Mouse (Mus musculus): Measurements from ENCODE around the gene Rpl26. TPM values are rescaled to one million over a fixed set of nuclear protein-coding genes. Genes with fewer than 3 reads are reported as not detected.

Rpl26 gene
- polyA plus RNA-seq, 1 experiment = 197 TPM

DNA sequence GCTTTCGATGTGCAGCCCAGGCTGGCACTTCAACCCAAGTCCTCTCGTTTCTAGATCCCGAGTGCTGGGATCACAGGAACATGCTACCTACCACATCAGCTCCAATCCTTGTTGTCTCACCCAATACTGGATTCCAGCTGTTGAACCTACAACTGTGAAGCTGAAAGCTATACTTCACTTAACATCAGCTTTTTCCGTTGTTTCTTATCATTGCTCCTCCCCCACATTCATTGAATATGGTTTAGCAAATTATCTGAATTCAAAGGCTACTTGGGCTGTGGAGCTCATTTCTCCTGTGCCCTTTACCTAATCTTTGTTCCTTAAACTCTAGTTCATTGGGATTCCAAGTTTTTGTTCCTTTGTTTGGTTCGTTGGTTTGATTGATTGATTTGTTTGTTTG lies 22.6 kb upstream of the Rpl26 start:
- no peak for TF ChIP-seq GATA1 (IDR thresholded peaks at IDR 0.05; ENCODE audit: low read length)

DNA sequence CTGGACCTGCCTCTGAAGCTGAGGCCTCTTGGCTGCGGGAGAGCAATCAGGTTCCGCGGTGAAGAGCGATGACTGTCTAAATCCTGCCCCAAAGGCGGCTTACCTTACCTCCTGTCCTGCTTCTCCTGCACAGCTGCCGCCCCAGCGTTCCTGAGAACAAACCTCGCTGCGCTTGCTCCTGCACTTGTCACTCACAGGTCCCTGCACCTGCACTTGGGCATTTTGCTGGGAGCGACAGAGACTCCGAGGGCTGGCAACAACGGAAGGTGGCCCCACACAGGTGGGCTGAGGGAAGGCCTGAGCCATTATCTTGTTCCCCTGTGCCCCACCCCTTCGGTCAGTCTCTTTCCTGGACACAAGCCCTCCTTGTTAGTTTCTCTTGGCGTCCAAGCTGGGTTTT lies 19.3 kb upstream of the Rpl26 start:
- no peak for TF ChIP-seq GATA1 (IDR thresholded peaks at IDR 0.05; ENCODE audit: low read length)

DNA sequence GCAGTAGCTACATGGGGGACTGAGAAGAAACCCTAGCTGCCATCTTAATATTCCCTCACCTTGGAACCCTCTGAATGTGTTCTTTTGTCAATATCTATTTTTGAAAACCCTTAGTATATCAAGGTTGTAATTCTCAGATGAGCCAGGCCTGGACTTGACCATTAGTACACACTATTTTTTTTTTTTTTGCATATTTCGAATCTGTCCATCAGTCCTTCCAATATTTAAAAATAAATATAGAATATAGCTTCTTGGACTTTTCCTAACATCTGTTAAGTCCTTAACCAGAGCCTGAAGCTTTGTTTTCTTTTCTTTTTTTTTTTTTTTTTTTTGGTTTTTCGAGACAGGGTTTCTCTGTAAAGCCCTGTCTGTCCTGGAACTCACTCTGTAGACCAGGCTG lies 17.5 kb upstream of the Rpl26 start:
- TF ChIP-seq GATA1 (IDR thresholded peaks at IDR 0.05; ENCODE audit: low read length) = no peak

DNA sequence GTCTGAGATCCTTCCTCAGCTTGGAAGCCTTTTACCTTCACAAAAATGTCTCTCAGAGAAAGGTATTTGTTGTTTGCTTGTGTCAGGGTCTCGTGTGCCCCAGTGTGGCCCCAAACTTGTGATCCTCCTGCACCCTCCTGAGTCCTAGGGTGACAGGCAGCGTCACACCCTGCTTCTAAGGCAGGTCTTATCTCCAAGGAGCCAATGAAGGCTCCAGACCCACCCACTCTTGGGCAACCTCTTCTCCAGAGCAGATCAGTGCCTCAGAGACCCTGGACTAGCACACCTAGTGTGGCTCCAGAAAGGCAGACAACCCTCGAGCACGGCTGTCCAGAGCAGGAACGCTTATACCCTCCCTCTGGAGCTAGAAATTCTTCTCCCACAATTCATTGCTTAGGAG lies 17.0 kb upstream of the Rpl26 start:
- TF ChIP-seq GATA1 (IDR thresholded peaks at IDR 0.05; ENCODE audit: low read length) = no peak

DNA sequence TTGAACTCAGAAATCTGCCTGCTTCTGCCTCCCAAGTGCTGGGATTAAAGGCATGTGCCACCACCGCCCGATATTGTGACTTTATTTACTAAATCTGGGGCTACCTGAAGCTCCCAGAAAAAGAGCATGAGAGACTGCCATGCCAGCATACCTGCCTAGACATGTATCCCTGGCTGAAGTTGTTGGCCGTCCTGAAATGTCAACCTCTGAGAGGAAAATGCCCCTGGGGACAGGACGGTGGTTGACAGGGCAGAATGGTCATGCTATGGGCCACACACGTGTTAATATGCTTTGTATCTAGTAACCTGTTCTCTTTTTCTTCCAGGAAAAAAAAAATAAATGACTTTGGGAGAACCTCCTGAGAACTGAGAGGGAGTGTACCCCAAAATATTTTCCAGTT lies 15.3 kb upstream of the Rpl26 start:
- no peak for TF ChIP-seq GATA1 (IDR thresholded peaks at IDR 0.05; ENCODE audit: low read length)

DNA sequence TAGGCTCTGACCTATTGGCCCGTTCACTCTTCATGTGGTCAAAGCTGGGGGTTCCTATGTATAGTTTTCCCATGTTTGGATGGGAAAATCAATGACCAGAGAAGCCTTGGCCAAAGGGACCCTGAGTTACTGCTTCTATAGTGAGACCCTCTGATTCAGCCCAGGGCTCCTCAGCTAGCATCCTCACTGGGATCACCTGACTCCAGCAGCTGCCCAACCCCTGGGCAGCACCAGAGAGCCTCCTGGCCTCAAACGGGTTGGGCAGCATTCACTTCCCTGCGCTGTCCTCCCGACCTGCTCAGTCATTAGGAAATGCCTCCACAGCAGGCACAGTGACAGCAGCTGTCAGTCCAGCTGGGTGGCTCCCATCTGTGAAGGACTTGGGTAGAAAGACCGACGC lies 13.1 kb upstream of the Rpl26 start, which contains the start of gene Rnf222:
Gene Rnf222, plus strand, starts transcription at position 301 of the 400 bp plus-strand sequence.
- TF ChIP-seq GATA1 (IDR thresholded peaks at IDR 0.05; ENCODE audit: low read length) = no peak

DNA sequence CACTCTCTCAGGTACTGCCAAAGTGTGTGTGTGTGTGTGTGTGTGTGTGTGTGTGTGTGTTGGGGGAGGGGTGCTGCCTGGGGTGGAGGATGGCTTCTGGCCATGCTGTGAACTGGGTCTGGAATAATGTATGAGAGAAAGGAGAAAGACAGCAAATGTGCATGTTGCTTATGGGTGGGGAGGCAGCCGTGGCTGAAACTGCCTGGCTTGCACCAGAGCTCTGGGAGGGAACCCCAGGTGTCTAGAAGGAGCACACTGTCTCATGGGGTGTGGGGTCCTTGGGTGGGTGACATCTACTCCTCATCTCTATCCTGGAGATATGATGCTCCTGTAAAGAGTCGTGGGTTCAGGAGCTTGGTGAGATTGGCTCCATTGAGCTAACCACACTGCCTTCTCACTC lies 12.7 kb upstream of the Rpl26 start:
- no peak for TF ChIP-seq GATA1 (IDR thresholded peaks at IDR 0.05; ENCODE audit: low read length)

DNA sequence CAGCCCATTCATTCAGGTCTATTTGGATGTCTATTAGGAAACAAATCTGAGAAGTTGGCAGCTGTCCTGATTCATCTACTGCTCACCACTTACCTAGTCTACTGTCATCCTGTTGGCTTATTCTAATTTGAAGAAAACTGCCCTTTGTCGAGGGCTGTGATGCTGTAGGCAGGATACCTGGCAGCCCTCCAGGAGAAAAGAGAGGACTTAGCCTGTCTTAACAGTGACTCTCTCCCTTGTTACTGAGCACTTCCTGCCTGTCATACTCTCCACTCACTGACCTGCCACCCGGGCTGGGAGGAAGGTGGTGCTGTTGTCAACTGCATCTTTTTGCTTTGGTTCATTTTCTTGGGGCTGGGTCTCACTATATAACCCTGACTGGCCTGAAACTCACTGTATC lies 10.8 kb upstream of the Rpl26 start:
- TF ChIP-seq GATA1 (IDR thresholded peaks at IDR 0.05; ENCODE audit: low read length) = no peak

DNA sequence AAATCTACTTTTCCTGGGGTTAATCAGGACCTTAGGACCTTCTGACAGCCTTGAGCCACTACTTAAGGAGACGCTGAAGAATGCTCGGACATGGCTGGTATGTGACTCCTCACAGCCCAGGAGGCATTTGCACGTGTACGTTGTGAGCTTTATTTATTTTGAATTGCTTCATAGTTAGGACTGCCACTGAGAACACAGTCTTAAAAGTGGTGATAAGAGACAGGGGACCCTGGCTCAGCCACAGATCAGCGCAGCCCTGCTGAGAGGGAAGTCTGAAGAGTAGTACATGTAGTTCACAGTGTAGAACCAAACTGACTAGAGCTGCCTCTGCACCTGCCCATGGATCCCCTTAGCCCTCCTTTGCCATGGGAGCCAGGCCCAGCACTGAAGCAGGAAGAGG lies 9.6 kb upstream of the Rpl26 start:
- no peak for TF ChIP-seq GATA1 (IDR thresholded peaks at IDR 0.05; ENCODE audit: low read length)

DNA sequence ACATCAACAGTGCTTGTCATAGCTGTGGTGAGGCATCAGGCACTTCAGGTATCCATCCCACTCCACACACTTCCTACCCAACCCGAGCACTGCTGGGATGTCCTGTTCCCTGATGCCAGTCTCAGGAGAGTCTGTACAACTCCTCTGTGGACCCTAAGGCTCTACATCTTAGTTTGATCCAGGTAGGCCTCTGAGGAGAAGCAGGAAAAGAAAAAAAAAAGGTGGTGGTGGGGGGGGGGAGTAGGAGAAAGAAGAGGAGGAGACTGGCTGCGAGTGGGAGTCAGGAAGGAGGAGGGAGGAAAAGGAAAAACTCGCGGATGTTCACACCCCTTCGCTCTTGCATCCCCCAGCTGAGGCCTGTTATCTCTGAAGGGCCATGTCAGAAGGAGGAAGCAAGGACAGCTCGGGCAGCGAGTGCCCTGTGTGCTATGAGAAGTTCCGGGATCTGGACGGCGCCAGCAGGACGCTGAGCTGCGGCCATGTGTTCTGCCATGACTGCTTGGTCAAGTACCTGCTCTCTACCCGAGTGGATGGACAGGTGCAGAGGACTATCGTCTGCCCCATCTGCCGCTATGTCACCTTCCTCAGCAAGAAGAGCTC lies 9.1 kb upstream of the Rpl26 start:
- TF ChIP-seq GATA1 (IDR thresholded peaks at IDR 0.05; ENCODE audit: low read length) = no peak

DNA sequence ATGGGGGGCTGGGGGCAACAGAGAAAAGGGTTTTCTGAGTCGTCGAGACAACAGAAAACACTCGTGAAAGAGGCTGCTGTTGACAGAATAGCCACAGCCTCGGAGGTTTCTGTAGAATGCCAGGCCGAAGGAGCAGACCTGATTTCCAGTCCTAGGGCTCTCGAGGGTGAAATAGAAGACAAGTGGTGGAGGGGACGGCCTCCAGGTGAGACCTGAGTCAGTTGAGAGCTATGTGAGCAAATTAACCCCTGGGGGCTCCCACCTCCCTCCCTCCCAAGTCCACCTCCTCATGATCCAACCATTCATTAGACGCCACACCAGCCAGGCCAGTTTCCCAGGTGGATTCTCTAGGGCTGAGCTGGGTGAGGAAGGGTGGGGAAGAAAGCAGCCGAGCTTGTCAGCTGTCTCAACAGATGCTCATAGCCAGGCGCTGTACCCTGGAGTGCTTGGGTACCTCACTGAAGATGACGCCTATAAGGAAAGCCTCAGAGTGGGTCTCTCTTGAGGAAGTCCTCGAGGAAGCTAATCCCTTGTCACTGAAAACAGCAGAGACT lies 7.4 kb upstream of the Rpl26 start:
- TF ChIP-seq GATA1 (IDR thresholded peaks at IDR 0.05; ENCODE audit: low read length) = no peak

DNA sequence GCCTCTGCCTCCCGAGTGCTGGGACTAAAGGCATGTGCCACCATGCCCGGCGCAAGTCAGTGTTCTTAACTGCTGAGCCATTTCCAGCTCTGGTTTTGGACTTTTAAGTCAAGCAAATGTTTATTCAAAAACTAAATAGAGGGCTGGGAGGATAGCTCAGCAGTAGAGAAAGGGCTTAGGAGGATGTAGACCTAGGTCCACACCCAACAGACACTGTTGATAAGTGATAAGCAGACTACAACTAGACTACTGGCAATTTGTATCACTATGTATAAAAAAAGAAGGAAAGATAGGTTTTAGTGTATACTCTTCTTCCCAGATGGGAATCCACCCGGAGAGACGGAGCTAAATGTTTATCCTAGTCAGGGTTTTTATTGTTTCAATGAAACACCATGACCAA lies 5.1 kb upstream of the Rpl26 start:
- TF ChIP-seq GATA1 (IDR thresholded peaks at IDR 0.05; ENCODE audit: low read length) = no peak

DNA sequence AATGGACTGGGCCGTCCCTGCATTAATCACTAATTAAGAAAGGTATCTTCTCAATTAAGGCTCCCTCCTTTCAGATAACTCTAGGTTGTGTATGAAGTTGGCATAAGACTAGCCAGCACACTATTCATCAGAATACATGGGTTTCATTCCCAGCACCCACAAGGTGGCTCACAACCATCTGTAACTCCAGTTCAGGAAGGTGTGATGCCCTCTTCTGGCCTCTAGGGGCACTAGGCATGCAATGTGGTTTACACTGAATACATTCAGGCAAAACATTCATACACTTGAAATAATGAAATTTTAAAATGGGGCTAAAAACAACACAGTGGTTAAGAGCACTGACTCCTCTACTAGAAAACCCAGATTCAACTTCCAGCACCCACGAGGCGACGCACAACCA lies 4.3 kb upstream of the Rpl26 start:
- no peak for TF ChIP-seq GATA1 (IDR thresholded peaks at IDR 0.05; ENCODE audit: low read length)

DNA sequence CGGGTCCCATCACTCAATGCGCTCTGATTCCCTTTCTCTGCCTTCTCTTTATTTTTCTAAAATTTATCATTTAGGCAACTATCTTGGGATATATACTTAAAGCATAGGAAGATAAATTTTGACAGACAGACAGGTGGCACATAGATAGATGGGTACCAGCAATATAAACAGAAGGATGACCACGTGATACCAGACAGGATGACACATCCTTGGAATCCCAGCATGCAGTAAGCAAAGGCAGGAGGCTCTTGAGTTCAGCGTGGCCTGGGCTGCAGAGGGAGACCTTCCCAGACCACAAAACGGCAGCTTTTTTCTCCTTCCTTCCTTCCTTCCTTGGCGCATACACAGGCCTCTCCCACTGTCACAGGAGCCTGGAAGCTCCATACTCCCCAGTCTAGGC lies 3.5 kb upstream of the Rpl26 start:
- TF ChIP-seq GATA1 (IDR thresholded peaks at IDR 0.05; ENCODE audit: low read length) = no peak

DNA sequence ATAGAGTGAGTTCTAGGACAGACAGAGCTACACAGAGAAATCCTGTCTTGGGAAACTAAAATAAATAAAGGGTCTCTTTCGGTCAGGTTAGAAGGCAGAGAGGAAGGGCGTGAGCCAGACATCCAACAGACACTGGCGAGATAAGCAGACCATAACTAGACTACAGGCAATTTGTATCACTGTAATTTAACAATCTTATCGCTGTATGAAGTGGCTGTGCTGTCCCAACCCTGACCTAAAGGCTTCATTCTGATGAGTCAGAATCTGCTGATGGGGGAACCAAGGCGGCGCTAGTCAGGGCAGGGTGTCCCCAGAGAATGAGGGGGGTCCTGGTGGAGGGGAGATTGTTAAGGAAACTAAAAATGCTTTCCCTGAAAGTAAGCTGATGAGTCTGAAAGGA lies 2.6 kb upstream of the Rpl26 start:
- TF ChIP-seq GATA1 (IDR thresholded peaks at IDR 0.05; ENCODE audit: low read length) = peak; percentile 50

DNA sequence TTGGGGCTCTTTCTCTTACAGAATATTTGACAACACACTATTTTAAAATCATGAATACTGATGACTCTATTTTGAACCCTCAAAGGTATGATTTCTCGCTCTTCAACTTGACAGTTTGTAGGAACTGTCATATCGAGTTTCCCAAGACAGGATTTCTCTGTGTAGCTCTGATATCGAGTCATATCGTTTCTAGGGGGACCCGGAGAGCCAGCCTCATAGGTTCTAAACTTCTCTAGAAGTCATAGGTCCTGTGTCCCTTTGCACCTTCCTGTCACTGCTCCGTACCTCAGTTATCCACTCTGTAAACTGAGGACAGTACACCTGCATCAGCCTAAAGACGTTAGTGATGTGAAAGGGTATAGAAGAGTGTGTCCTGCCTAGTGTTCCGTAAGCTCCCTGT lies 1.6 kb upstream of the Rpl26 start:
- TF ChIP-seq GATA1 (IDR thresholded peaks at IDR 0.05; ENCODE audit: low read length) = no peak

DNA sequence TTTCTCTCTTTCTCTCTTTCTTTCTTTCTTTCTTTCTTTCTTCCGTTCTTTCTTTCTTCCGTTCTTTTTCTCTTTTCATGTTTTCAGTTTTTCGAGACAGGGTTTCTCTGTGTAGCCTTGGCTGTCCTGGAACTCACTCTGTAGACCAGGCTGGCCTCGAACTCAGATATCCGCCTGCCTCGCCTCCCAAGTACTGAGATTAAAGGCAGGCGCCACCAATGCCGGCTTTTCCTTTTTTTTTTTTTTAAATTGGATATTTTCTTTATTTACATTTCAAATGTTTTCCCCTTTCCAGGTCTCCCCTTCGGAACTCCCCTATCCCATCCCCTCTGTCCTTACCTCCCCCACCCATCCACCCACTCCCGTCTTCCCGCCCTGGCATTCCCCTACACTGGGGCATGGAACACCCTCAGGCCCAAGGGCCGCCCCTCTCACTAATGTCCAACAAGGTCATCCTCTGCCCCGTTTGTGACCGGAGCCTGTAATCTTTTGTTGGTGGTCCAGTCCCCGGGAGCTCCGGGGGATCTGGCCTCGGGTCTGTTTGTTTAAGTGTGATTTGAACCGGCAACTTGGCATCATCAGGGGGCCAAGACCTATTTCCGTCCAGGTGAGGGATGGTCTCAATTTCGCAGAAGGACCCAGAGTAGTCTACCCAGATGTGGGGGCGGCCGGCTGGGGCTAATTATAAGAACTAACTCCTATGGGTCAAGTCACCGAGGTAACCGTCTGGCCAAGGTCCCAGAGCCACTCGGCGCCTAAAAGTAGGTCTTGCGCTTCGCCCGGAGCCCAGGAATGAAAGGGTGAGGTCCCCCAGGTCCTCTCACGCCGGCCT lies 648 bp upstream of the Rpl26 start:
- no peak for TF ChIP-seq GATA1 (IDR thresholded peaks at IDR 0.05; ENCODE audit: low read length)

All from G1E-ER4 (cell line).